Mouse (Mus musculus) T-cell, adult 2 months (primary cell): ENCODE measurements around the gene Dxo.

Experiments used
- DNase-seq: peaks from one replicate; pipeline ENCODE4 v3.0.0; 2022; ENCODE audit warnings: low spot score

Gene Dxo

GRCm38 (mm10) chr17:34881683-34882310 lies 45.0 kb downstream of the Dxo start, which contains the start of gene Gm20547:
Gene Gm20547, minus strand, starts transcription at chr17:34882042.
- no peak for DNase-seq

GRCm38 (mm10) chr17:34883332-34883731 lies 46.5 kb downstream of the Dxo start:
- no peak for DNase-seq

GRCm38 (mm10) chr17:34884704-34885103 lies 47.9 kb downstream of the Dxo start:
- DNase-seq = no peak

DNA sequence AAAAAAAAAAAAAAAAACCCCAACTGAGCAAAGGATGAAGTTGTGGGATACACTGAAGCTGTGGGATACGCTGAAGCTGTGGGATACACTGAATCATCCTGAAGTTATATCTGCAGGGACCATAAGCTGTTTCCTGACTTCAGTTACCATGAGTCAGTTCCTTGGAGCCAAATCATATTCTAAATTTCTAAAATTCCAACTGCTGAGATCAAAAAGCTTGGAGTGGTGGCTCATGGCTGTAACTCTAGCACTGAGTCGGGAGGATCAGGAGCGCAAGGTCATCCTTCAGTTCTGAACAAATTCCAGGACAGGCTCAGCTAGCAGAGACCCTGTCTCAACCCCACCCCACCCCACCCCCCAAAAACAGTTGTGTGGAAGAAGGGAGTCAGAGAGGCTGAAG lies 48.8 kb downstream of the Dxo start:
- DNase-seq = no peak

DNA sequence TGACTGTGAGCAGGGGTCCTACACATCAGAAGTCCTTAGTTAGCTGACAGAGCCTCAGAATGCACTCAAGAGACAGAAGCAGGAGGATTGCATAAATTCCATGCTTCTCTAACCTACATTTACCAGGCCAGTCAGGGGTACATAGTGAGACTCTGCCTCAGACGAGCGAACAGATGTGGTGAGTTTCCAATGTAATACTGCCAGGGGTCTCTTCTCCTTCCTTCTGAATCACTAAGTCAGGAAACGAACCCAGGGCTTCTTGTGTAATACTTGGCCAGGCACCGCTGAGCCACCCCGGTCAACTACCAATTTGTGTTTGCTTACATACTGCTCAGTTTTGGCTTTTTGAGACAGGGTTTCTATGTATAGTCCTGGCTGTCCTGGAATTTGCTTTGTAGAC lies 51.1 kb downstream of the Dxo start:
- no peak for DNase-seq
